ENCODE assay signal across 20 mouse cellular contexts in the genomic region with DNA sequence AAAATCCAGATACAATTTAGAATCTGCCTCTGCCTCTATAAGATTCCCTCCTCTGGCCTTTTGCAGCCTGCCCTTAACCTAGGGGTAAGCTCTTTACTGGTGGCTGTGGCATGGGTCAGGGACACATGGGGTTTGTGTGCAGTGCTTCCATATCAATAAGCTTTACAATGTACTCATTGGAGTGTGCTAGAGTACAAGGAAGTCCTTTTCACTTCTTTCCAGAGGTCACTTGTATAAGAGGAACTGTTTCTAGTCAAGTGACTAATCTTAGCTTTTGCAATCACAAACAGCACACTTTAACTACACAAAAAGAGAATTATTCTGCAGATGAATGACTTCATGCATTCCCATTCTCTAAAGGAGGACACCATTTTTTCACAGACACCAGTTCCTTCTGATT.
DNase-seq lines count a peak whose midpoint lies in the region; ATAC-seq and TF ChIP-seq lines count a peak whose summit lies in the region.
"Had no signal": no experiment of that assay in that cellular context is flagged by ENCODE, and none has a peak within 500 bp of the region (broad histone marks: within the 10 kb centered on the region; RNA-seq: fewer than 3 reads in every experiment).

No protein-coding gene starts in this region.

- peaks cover 14% of the 10 kb centered on the region for H3K4me1 ChIP-seq in liver, adult 2 months (ENCODE audit: control insufficient read depth, insufficient read depth, low read length)
- H3K4me1 ChIP-seq in liver, embryonic 11.5 days (replicated peaks; ENCODE audit: control insufficient read depth, insufficient read depth, low read length) = no peaks in the 10 kb centered on the region
- no peaks in the 10 kb centered on the region for H3K4me1 ChIP-seq in intestine, embryonic 16.5 days (ENCODE audit: control insufficient read depth, insufficient read depth, low read length)
- no peaks in the 10 kb centered on the region for H3K4me1 ChIP-seq in hindbrain, postnatal 0 days (ENCODE audit: insufficient read depth, low read length)
- peaks cover 20% of the 10 kb centered on the region for H3K4me1 ChIP-seq in hindbrain, embryonic 10.5 days (replicated peaks)

- no peaks in the 10 kb centered on the region for H3K36me3 ChIP-seq in liver, adult 2 months (ENCODE audit: control insufficient read depth, insufficient read depth, low read length)
- no peaks in the 10 kb centered on the region for H3K36me3 ChIP-seq in liver, embryonic 11.5 days (ENCODE audit: control insufficient read depth, insufficient read depth, low read length)
- H3K36me3 ChIP-seq in intestine, embryonic 16.5 days (ENCODE audit: control insufficient read depth, insufficient read depth, low read length) = no peaks in the 10 kb centered on the region
- H3K36me3 ChIP-seq in hindbrain, postnatal 0 days (ENCODE audit: insufficient read depth, low read length) = no peaks in the 10 kb centered on the region
- no peaks in the 10 kb centered on the region for H3K36me3 ChIP-seq in hindbrain, embryonic 10.5 days

- H3K9me3 ChIP-seq in liver, embryonic 11.5 days (ENCODE audit: control insufficient read depth, low read length) = no peaks in the 10 kb centered on the region
- H3K9me3 ChIP-seq in intestine, embryonic 16.5 days (ENCODE audit: control insufficient read depth, low read length) = no peaks in the 10 kb centered on the region
- H3K9me3 ChIP-seq in hindbrain, postnatal 0 days (ENCODE audit: low read length) = no peaks in the 10 kb centered on the region
- H3K9me3 ChIP-seq in hindbrain, embryonic 10.5 days = no peaks in the 10 kb centered on the region

- H3K27ac ChIP-seq in liver, adult 2 months (replicated peaks; ENCODE audit: insufficient read depth, low read depth, low read length) = no peak overlapping the region
- no peak overlapping the region for H3K27ac ChIP-seq in liver, embryonic 11.5 days (ENCODE audit: low read depth, low read length)
- no peak overlapping the region for H3K27ac ChIP-seq in intestine, embryonic 16.5 days (ENCODE audit: low read length)
- H3K27ac ChIP-seq in hindbrain, postnatal 0 days = no peak overlapping the region
- no peak overlapping the region for H3K27ac ChIP-seq in hindbrain, embryonic 10.5 days
- H3K27ac ChIP-seq: gastrocnemius, adult 2 months; hindbrain, embryonic 14.5 days had no signal

- DNase-seq in liver, adult 2 months (ENCODE audit: extremely low read depth, low read depth, low spot score) = peak; percentile 46
- DNase-seq in liver, embryonic 11.5 days (ENCODE audit: low spot score) = no peak
- no peak for DNase-seq in hindbrain, postnatal 0 days (ENCODE audit: low spot score)
- DNase-seq in hindbrain, embryonic 10.5 days (ENCODE audit: low spot score) = no peak
- DNase-seq: adrenal gland, adult 8-10 months; adrenal gland, postnatal 25 days; cerebellum, adult 18-20 months; cerebellum, adult 9-10 months; cerebellum, postnatal 14 days; forebrain, postnatal 0 days; gastrocnemius, adult 2 months; gastrocnemius, postnatal 14 days; heart, adult 11 months; heart, postnatal 36 days had no signal

- H3K9ac ChIP-seq in liver, adult 2 months (ENCODE audit: low read depth, low read length) = no peak overlapping the region
- no peak overlapping the region for H3K9ac ChIP-seq in liver, embryonic 11.5 days (ENCODE audit: low read depth, low read length)
- no peak overlapping the region for H3K9ac ChIP-seq in intestine, embryonic 16.5 days (ENCODE audit: low read depth, low read length)
- H3K9ac ChIP-seq in hindbrain, postnatal 0 days (replicated peaks; ENCODE audit: low read length) = no peak overlapping the region
- H3K9ac ChIP-seq: forebrain, postnatal 0 days; hindbrain, embryonic 14.5 days had no signal

- no peak overlapping the region for H3K4me2 ChIP-seq in liver, embryonic 11.5 days
- H3K4me2 ChIP-seq in intestine, embryonic 16.5 days (ENCODE audit: low read depth, low read length) = no peak overlapping the region
- H3K4me2 ChIP-seq in hindbrain, postnatal 0 days (ENCODE audit: low read depth, low read length) = no peak overlapping the region
- H3K4me2 ChIP-seq: heart, embryonic 11.5 days; hindbrain, embryonic 14.5 days had no signal

- H3K27me3 ChIP-seq in liver, adult 2 months (ENCODE audit: control insufficient read depth, insufficient read depth, low read length) = no peaks in the 10 kb centered on the region
- H3K27me3 ChIP-seq in liver, embryonic 11.5 days (replicated peaks; ENCODE audit: control insufficient read depth, insufficient read depth, low read length) = no peaks in the 10 kb centered on the region
- no peaks in the 10 kb centered on the region for H3K27me3 ChIP-seq in intestine, embryonic 16.5 days (replicated peaks; ENCODE audit: control insufficient read depth, insufficient read depth, low read length)
- no peaks in the 10 kb centered on the region for H3K27me3 ChIP-seq in hindbrain, postnatal 0 days (ENCODE audit: insufficient read depth, low read length)
- H3K27me3 ChIP-seq in hindbrain, embryonic 10.5 days (ENCODE audit: insufficient read depth, poor library complexity, severe bottlenecking) = no peaks in the 10 kb centered on the region

- no peak for TF ChIP-seq POLR2A in liver, adult 2 months (IDR thresholded peaks at IDR 0.05; ENCODE audit: extremely low read depth, insufficient read depth, low read length)

- no peak overlapping the region for H3K4me3 ChIP-seq in liver, adult 2 months (ENCODE audit: insufficient read depth, low read depth, low read length)
- no peak overlapping the region for H3K4me3 ChIP-seq in liver, embryonic 11.5 days (ENCODE audit: low read depth, low read length)
- no peak overlapping the region for H3K4me3 ChIP-seq in intestine, embryonic 16.5 days (ENCODE audit: low read length)
- H3K4me3 ChIP-seq in hindbrain, postnatal 0 days (ENCODE audit: low read length) = no peak overlapping the region
- no peak overlapping the region for H3K4me3 ChIP-seq in hindbrain, embryonic 10.5 days
- H3K4me3 ChIP-seq: gastrocnemius, adult 2 months had no signal

- no peak for ATAC-seq in liver, embryonic 11.5 days (replicated peaks; ENCODE audit: low FRiP score)
- peak; percentile 95 for ATAC-seq in intestine, embryonic 16.5 days
- 0 out of 2 replicates have a peak, but pooled peaks have one; percentile 34 for ATAC-seq in megakaryocyte progenitor cell, adult 5-6 weeks (replicated peaks; ENCODE audit: poor library complexity)
- ATAC-seq in hindbrain, postnatal 0 days = no peak
- ATAC-seq: activated CD4-positive, CD25-positive, alpha-beta regulatory T cell, adult 4 months; forebrain, embryonic 14.5 days; forebrain, postnatal 0 days had no signal

- TF ChIP-seq CTCF in liver, adult 2 months (IDR thresholded peaks at IDR 0.05; ENCODE audit: low read depth, low read length) = no peak
- no peak for TF ChIP-seq CTCF in hindbrain, postnatal 0 days (IDR thresholded peaks at IDR 0.05; ENCODE audit: low read depth)

- H3K79me2 ChIP-seq in liver, adult 2 months (ENCODE audit: control insufficient read depth, insufficient read depth, low read length) = peaks cover 22% of the 10 kb centered on the region; the same call in 1 of the 2 replicates

Comparison
In these comparisons a context has a peak if more than half of its experiments do, and no peak if none do; other contexts are left out.
1. ATAC-seq: peak in intestine, embryonic 16.5 days (single experiment) and megakaryocyte progenitor cell, adult 5-6 weeks (single experiment); none in liver, embryonic 11.5 days (single experiment) and hindbrain, postnatal 0 days (single experiment).